Mouse (Mus musculus) cerebellum, adult 9-11 months (tissue): Measurements from ENCODE around the gene Vmn1r236.

Experiments used
- DNase-seq: peaks from one replicate; pipeline ENCODE4 v3.0.0; 2022

Vmn1r236 gene

GRCm38 (mm10) chr17:21282642-21283041 lies at the start of gene Vmn1r236:
TSS of gene Vmn1r236 (plus strand) at chr17:21282942.
- no peak for DNase-seq

- DNase-seq, result no peak
Measured at GRCm38 (mm10) chr17:21256111-21256510, 26.6 kb upstream of the Vmn1r236 start, which contains the start of gene Vmn1r235. TSS of gene Vmn1r235 (plus strand) at chr17:21256411.

DNA sequence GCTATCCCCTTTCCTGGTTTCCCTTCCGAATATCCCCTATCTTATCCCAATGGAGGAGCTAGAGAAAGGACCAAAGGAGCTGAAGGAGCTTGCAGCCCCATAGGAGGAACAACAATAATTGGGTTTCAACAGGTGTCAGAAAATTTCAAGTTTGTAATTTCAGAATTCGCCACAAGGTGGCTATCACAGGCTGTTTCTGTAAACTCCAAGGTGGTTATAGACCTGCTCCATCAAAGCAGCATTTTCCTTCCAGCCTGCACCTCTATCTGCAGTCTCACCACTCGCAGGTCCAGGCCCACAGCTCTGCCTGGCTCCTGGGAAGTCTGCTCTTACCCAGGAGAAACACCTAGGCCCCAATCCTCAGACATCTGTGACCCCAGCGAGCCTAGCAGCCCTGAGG lies 10.6 kb upstream of the Vmn1r236 start:
- DNase-seq, result peak; percentile 38

- no peak for DNase-seq
Measured at GRCm38 (mm10) chr17:21284395-21284794, 1.7 kb downstream of the Vmn1r236 start.

- no peak for DNase-seq
Measured at GRCm38 (mm10) chr17:21289695-21290094, 7.0 kb downstream of the Vmn1r236 start.

DNA sequence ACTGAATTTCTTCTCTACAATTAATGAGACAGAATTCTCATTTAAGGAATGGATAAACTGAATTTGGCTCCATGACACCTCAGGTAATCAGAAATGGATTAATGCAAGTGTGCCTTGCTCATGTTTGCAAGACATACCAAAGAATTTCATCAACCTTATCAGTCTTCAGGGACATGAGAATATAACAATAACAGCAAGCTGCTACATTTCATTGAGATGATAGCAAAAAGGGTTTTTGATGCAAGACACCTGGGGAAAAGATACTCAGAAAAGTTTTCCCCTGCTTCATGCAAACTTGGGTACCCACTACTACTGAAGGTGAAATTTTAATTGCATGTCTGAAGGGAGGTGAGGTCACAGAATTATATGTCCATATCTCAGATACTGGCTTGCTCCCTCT lies 28.8 kb downstream of the Vmn1r236 start, which contains the start of gene Vmn1r237:
Gene Vmn1r237, plus strand, starts transcription at position 301 of the 400 bp plus-strand sequence.
- no peak for DNase-seq
